Mouse (Mus musculus) spleen, adult 2 months (tissue): ENCODE data around the gene Trim47. TPM values are rescaled to one million over a fixed set of nuclear protein-coding genes. Genes with fewer than 3 reads are reported as not detected.
A peak's percentile ranks its signal among the peaks of the same experiment; 100 is the strongest.

ENCODE experiments used
- DNase-seq, 2 experiments: peaks; one replicate each; pipeline versions ENCODE4 v3.0.0 to v3.0.0-alpha.2; 2012 to 2021; ENCODE audit warnings: low spot score in 2 of 2, low read depth in 1 of 2
- H3K27ac ChIP-seq: fragments of 200-500 bp; 2 replicates; pipeline ENCODE4 v1.5.1; 2012; ENCODE audit warnings: low read length, inconsistent platforms; ENCODE audit not compliant: insufficient read depth
- H3K27me3 ChIP-seq: fragments of 200-500 bp; 2 replicates; pipeline ENCODE4 v1.6.1; 2012; ENCODE audit warnings: mild to moderate bottlenecking, moderate library complexity, low read length, inconsistent platforms; ENCODE audit not compliant: control insufficient read depth, insufficient read depth
- H3K36me3 ChIP-seq: fragments of 200-500 bp; 2 replicates; pipeline ENCODE4 v1.6.1; 2012; ENCODE audit warnings: mild to moderate bottlenecking, low read length, inconsistent platforms; ENCODE audit not compliant: control insufficient read depth, insufficient read depth
- H3K4me1 ChIP-seq: fragments of 200-500 bp; 2 replicates; pipeline ENCODE4 v1.6.1; 2011; ENCODE audit warnings: inconsistent platforms; ENCODE audit not compliant: control insufficient read depth, insufficient read depth, insufficient read length
- H3K4me3 ChIP-seq: fragments of 200-500 bp; 2 replicates; pipeline ENCODE4 v1.5.1; 2011; ENCODE audit warnings: mild to moderate bottlenecking, inconsistent platforms; ENCODE audit not compliant: insufficient read depth, insufficient read length; ENCODE audit errors: extremely low read depth
- CTCF ChIP-seq: fragments of 200-500 bp; IDR thresholded peaks from 2 replicates; pipeline ENCODE4 v1.5.1; 2011; ENCODE audit warnings: mild to moderate bottlenecking, inconsistent platforms; ENCODE audit not compliant: insufficient read depth, insufficient read length, insufficient replicate concordance; ENCODE audit errors: extremely low read depth
- POLR2A ChIP-seq: fragments of 200-500 bp; IDR thresholded peaks from 2 replicates; pipeline ENCODE4 v1.6.1; 2011; ENCODE audit warnings: low read depth, low read length, inconsistent platforms
- WGBS: fragments of 180-500 bp; shearing (Covaris S2); methylation state at CpG from one replicate; pipeline ENCODE4 v1.1.7; 2018; 5-methylcytosine and 5-hydroxymethylcytosine counted together
- polyA plus RNA-seq: library from polyadenylated mRNA; depleted of rRNA; stranded (reverse); fragments of >200 nt; gene quantifications from 2 replicates; pipeline ENCODE4 v1.2.3, GENCODE M21; 2012

Trim47 gene
- polyA plus RNA-seq, 1 experiment = 19.4 TPM

- H3K36me3 ChIP-seq = no peaks in the 10 kb centered on the region
- WGBS = 48% methylated on average over 11 of the region's 11 CpGs
- TF ChIP-seq CTCF = no peak
- TF ChIP-seq POLR2A = no peak
- peaks cover 3% of the 10 kb centered on the region; the same call in 1 of the 2 replicates for H3K4me1 ChIP-seq
- H3K27ac ChIP-seq = no peak overlapping the region
- H3K27me3 ChIP-seq = no peaks in the 10 kb centered on the region
- DNase-seq = no peak
- H3K4me3 ChIP-seq = no peak overlapping the region
These were observed 38.1 kb downstream of the Trim47 start for GRCm38 (mm10) chr11:116088741-116089394.

DNA sequence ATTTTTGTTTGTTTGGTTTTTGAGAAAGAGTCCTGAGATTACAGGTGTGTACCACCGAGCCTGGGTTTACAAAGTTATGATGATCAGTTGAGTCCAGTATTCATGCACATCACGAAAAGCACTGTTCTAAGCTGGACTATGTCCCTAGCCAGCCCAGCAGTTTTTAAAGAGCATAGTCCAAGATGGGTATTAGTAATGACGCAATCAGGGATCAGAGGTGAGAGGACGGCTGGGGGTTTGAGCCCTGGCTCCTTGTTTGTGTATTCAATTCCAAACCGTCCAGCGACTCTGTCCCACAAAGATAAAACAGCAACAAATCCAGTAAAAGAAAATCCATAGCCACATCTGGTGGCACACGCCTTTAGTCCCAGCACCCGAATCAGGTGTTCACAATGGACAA lies 38.8 kb downstream of the Trim47 start:
- 73% methylated on average over 8 of the region's 8 CpGs for WGBS
- DNase-seq = no peak
- TF ChIP-seq CTCF (no peak), POLR2A (no peak)
- Histone ChIP-seq H3K27me3 (no peaks in the 10 kb centered on the region), H3K4me1 (peaks cover 3% of the 10 kb centered on the region; the same call in 1 of the 2 replicates), H3K36me3 (peaks cover 4% of the 10 kb centered on the region), H3K4me3 (no peak overlapping the region), H3K27ac (no peak overlapping the region)

DNA sequence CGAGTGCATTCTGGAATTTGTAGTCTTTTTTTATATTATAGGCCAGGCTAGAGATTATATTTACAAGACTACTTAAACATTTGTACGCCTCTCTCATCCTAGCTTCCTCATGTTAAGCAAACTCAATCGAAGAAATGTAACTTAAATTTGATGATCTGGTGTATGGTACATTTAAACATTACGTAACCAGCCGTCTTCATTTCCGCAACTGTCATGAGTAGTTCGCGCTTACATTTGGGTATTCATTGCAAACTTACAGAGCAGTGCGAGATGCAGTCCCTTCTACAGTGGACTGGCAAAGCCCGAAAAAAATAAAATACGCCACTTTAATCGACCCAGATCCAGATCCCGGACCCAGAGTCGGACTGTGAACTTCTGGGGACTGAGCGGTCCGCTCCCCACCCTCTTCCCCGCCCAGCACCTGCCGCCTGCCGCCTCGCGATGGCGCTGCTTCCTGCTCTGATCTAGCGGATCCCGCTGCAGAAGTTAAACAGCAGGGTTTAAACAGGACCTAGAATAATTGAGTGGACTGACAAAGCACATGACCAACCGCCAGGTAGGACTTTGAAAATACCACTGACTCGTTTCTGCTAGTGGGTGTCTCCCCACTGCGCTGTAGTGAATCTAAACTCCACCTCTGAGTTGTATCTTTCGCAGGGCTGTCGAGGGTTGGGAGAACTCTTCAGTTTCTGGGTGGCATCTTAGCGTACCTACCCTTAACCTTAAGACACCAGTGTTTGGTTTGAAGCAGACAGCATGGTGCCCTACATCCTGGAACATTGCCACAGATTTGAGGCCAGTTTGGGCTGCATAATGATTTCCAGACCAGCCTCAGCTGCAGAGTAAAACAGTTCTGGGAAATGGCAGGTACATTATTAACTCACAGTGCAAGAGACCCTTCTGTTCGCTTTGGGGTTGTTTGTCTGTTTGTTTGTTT lies 39.5 kb downstream of the Trim47 start:
- peak; percentile 48 for TF ChIP-seq POLR2A
- peak; percentile 94 for TF ChIP-seq CTCF
- Histone ChIP-seq H3K27ac (peak overlapping the region; percentile 91), H3K36me3 (peaks cover 9% of the 10 kb centered on the region), H3K27me3 (no peaks in the 10 kb centered on the region), H3K4me1 (peaks cover 3% of the 10 kb centered on the region; the same call in 1 of the 2 replicates), H3K4me3 (peak overlapping the region; percentile 65)
- 1% methylated on average over 31 of the region's 31 CpGs for WGBS
- peak; percentile 77 to 89 for DNase-seq

- TF ChIP-seq POLR2A = peak; percentile 61
- no peak for TF ChIP-seq CTCF
- peak within 1 kb of the TSS; percentile 87 for H3K4me3 ChIP-seq
- no peaks in the 10 kb centered on the region for H3K27me3 ChIP-seq
- H3K27ac ChIP-seq = peak within 1 kb of the TSS; percentile 94
- peaks cover 3% of the 10 kb centered on the region; the same call in 1 of the 2 replicates for H3K4me1 ChIP-seq
- H3K36me3 ChIP-seq = peaks cover 9% of the 10 kb centered on the region
- 3% methylated on average over 37 of the region's 43 CpGs for WGBS
- peak; percentile 96 to 99 for DNase-seq
These were observed 40.5 kb downstream of the Trim47 start, which contains the start of gene Wbp2 for GRCm38 (mm10) chr11:116086258-116087193. Gene Wbp2, minus strand, starts transcription at chr11:116086995.

DNA sequence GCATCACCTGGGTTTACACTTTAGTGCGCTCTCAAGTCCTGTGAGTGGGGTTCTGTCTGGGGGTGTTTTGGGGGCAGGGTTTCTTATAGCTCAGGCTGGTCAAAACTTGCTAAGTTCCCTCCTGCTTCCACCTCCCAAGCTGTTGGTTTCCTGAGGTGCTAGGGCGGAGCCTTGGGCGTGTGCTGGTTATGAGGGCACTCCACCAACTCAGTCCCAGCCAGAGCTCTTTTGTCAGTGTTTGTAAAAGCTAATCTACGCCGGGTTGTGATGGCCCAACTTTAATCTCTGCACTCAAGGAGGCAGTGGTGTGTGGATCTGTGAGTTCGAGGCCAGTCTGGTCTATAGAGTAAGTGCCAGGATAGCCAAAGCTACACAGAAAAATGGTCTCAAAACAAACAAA lies 42.8 kb downstream of the Trim47 start:
- peaks cover 27% of the 10 kb centered on the region for H3K36me3 ChIP-seq
- no peaks in the 10 kb centered on the region for H3K27me3 ChIP-seq
- no peak for DNase-seq
- no peak overlapping the region for H3K27ac ChIP-seq
- TF ChIP-seq CTCF (no peak), POLR2A (no peak)
- no peak overlapping the region for H3K4me3 ChIP-seq
- H3K4me1 ChIP-seq = peaks cover 3% of the 10 kb centered on the region; the same call in 1 of the 2 replicates
- WGBS = 80% methylated on average over 6 of the region's 6 CpGs

- no peak for DNase-seq
- H3K4me1 ChIP-seq = peaks cover 10% of the 10 kb centered on the region; the same call in 1 of the 2 replicates
- peaks cover 30% of the 10 kb centered on the region for H3K36me3 ChIP-seq
- no peak for TF ChIP-seq CTCF
- H3K27me3 ChIP-seq = no peaks in the 10 kb centered on the region
- 90% methylated on average over 14 of the region's 14 CpGs for WGBS
- no peak overlapping the region for H3K27ac ChIP-seq
- H3K4me3 ChIP-seq = no peak overlapping the region
These were observed 43.8 kb downstream of the Trim47 start for GRCm38 (mm10) chr11:116083096-116083672.
